Mouse (Mus musculus): ENCODE measurements around the gene Mgat4b. TPM values are rescaled to one million over a fixed set of nuclear protein-coding genes. Genes with fewer than 3 reads are reported as not detected.
A peak's percentile ranks its signal among the peaks of the same experiment; 100 is the strongest.
"Not testable (repeated sequence)": the region's sequence is repeated elsewhere in the genome, so short reads cannot be mapped to it uniquely, and the experiment has no call there.

Mgat4b gene
- 45.1 and 52.8 TPM in 2 replicates for polyA plus RNA-seq (2016; fragmentation: Nextera tagmentation; extraction: Ambion mirVana)

GRCm38 (mm10) chr11:50210505-50211151, at the start of gene Mgat4b, which contains the start of gene Sqstm1:
Gene Mgat4b, plus strand, starts transcription at chr11:50210890.
Gene Sqstm1, minus strand, starts transcription at chr11:50210827.
- peak within 1 kb of the TSS; percentile 93 for H3K4me3 ChIP-seq
- H3K4me1 ChIP-seq: peaks cover 17% of the 10 kb centered on the region
- peak within 1 kb of the TSS; percentile 61 for H3K4me2 ChIP-seq (replicated peaks)
- H3K9ac ChIP-seq: peak within 1 kb of the TSS; percentile 94
- peak; percentile 83 for ATAC-seq (ENCODE audit: low FRiP score)
- WGBS: under 1% methylated on average over 48 of the region's 48 CpGs
- H3K9me3 ChIP-seq (replicated peaks): no peaks in the 10 kb centered on the region
- H3K36me3 ChIP-seq: peaks cover 26% of the 10 kb centered on the region
- H3K27me3 ChIP-seq: no peaks in the 10 kb centered on the region
- H3K27ac ChIP-seq: peak within 1 kb of the TSS; percentile 97

GRCm38 (mm10) chr11:50161578-50162304, 48.9 kb upstream of the Mgat4b start:
- peak; percentile 48; the same call in 1 of the 2 replicates for ATAC-seq (ENCODE audit: low FRiP score)
- no peaks in the 10 kb centered on the region for H3K4me1 ChIP-seq
- no peak overlapping the region for H3K27ac ChIP-seq
- no peak overlapping the region for H3K9ac ChIP-seq
- H3K4me2 ChIP-seq (replicated peaks): no peak overlapping the region
- H3K36me3 ChIP-seq: peaks cover 74% of the 10 kb centered on the region
- no peaks in the 10 kb centered on the region for H3K9me3 ChIP-seq (replicated peaks)
- no peak overlapping the region for H3K4me3 ChIP-seq
- WGBS: 62% methylated on average over 10 of the region's 10 CpGs
- H3K27me3 ChIP-seq: no peaks in the 10 kb centered on the region

- Histone ChIP-seq H3K36me3 (peaks cover 68% of the 10 kb centered on the region), H3K4me2 (replicated peaks) (no peak overlapping the region)
Observed at GRCm38 (mm10) chr11:50162338-50163050, 48.2 kb upstream of the Mgat4b start.

GRCm38 (mm10) chr11:50168352-50168751, 42.3 kb upstream of the Mgat4b start:
- Histone ChIP-seq H3K4me2 (replicated peaks) (no peak overlapping the region), H3K4me3 (no peak overlapping the region), H3K4me1 (no peaks in the 10 kb centered on the region), H3K36me3 (peaks cover 62% of the 10 kb centered on the region), H3K9me3 (replicated peaks) (no peaks in the 10 kb centered on the region), H3K27me3 (no peaks in the 10 kb centered on the region), H3K9ac (no peak overlapping the region), H3K27ac (no peak overlapping the region)
- ATAC-seq (ENCODE audit: low FRiP score): no peak
- WGBS: 90% methylated on average over 5 of the region's 5 CpGs

More at GRCm38 (mm10) chr11:50162338-50163050, 48.2 kb upstream of the Mgat4b start:
- H3K27ac ChIP-seq: no peak overlapping the region
- no peaks in the 10 kb centered on the region for H3K4me1 ChIP-seq
- ATAC-seq (ENCODE audit: low FRiP score): no peak
- WGBS: 97% methylated on average over 3 of the region's 3 CpGs
- H3K27me3 ChIP-seq: no peaks in the 10 kb centered on the region
- no peak overlapping the region for H3K9ac ChIP-seq
- H3K9me3 ChIP-seq (replicated peaks): no peaks in the 10 kb centered on the region
- H3K4me3 ChIP-seq: no peak overlapping the region

DNA sequence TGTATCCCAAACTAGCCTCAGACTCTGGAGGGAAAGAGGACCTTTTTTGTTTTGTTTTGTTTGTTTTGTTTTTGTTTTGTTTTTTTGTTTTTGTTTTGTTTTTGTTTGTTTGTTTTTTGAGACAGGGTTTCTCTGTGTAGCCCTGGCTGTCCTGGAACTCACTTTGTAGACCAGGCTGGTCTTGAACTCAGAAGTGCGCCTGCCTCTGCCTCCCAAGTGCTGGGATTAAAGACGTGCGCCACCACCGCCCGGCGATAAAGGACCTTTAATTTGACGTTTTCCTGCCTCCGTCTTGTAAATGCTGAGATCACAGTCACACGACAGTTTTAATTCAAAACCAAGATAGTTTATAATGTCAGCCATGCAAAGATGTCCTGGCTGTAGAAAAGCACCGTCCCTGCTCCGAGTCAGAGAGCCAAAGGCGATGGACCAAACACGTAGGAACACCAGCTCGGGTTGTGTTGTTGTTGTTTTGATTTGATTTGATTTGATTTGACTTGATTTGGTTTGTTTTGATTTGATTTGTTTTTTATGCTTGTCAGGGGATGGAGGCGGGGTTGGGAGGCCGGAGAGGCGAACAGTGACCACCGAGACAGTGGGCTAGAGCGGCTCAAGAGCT, 36.5 kb upstream of the Mgat4b start, which contains the start of gene Mrnip:
TSS of gene Mrnip (plus strand) at position 334 of the 619 bp plus-strand sequence.
- Histone ChIP-seq H3K4me3 (peak within 1 kb of the TSS; percentile 76), H3K9ac (peak within 1 kb of the TSS; percentile 78), H3K4me2 (replicated peaks) (peak within 1 kb of the TSS; percentile 76), H3K36me3 (peaks cover 46% of the 10 kb centered on the region), H3K27ac (peak within 1 kb of the TSS; percentile 90), H3K4me1 (peaks cover 10% of the 10 kb centered on the region; the same call in 1 of the 2 replicates)
- H3K9me3 ChIP-seq (replicated peaks); H3K27me3 ChIP-seq: not testable (repeated sequence)
- ATAC-seq (ENCODE audit: low FRiP score): peak; percentile 65
- 4% methylated on average over 19 of the region's 19 CpGs for WGBS

GRCm38 (mm10) chr11:50174730-50175187, 35.9 kb upstream of the Mgat4b start:
- Histone ChIP-seq H3K27ac (peak overlapping the region; percentile 90), H3K27me3 (no peaks in the 10 kb centered on the region), H3K9ac (peak overlapping the region; percentile 78), H3K36me3 (peaks cover 43% of the 10 kb centered on the region), H3K9me3 (replicated peaks) (no peaks in the 10 kb centered on the region), H3K4me2 (replicated peaks) (peak overlapping the region; percentile 76), H3K4me3 (peak overlapping the region; percentile 76), H3K4me1 (peaks cover 10% of the 10 kb centered on the region; the same call in 1 of the 2 replicates)
- peak; percentile 99 for ATAC-seq (ENCODE audit: low FRiP score)
- 0% methylated on average over 27 of the region's 27 CpGs for WGBS

GRCm38 (mm10) chr11:50176351-50176750, 34.3 kb upstream of the Mgat4b start:
- H3K4me1 ChIP-seq: peaks cover 10% of the 10 kb centered on the region; the same call in 1 of the 2 replicates
- no peaks in the 10 kb centered on the region for H3K9me3 ChIP-seq (replicated peaks)
- no peak overlapping the region for H3K4me2 ChIP-seq (replicated peaks)
- H3K27me3 ChIP-seq: no peaks in the 10 kb centered on the region
- ATAC-seq (ENCODE audit: low FRiP score): no peak
- no peak overlapping the region for H3K9ac ChIP-seq
- peaks cover 33% of the 10 kb centered on the region for H3K36me3 ChIP-seq
- H3K27ac ChIP-seq: no peak overlapping the region
- WGBS: 70% methylated on average over 3 of the region's 3 CpGs
- no peak overlapping the region for H3K4me3 ChIP-seq

- H3K27me3 ChIP-seq: no peaks in the 10 kb centered on the region
- peaks cover 27% of the 10 kb centered on the region for H3K36me3 ChIP-seq
- H3K4me1 ChIP-seq: peaks cover 10% of the 10 kb centered on the region; the same call in 1 of the 2 replicates
- 74% methylated on average over 6 of the region's 6 CpGs for WGBS
- no peak for ATAC-seq (ENCODE audit: low FRiP score)
- no peak overlapping the region for H3K4me3 ChIP-seq
- H3K27ac ChIP-seq: no peak overlapping the region
- no peak overlapping the region for H3K9ac ChIP-seq
- H3K9me3 ChIP-seq (replicated peaks): no peaks in the 10 kb centered on the region
- no peak overlapping the region for H3K4me2 ChIP-seq (replicated peaks)
Observed at GRCm38 (mm10) chr11:50177111-50177510, 33.6 kb upstream of the Mgat4b start.

GRCm38 (mm10) chr11:50178532-50179488, 31.9 kb upstream of the Mgat4b start:
- Histone ChIP-seq H3K27ac (no peak overlapping the region), H3K27me3 (no peaks in the 10 kb centered on the region), H3K4me1 (peaks cover 10% of the 10 kb centered on the region; the same call in 1 of the 2 replicates), H3K36me3 (peaks cover 32% of the 10 kb centered on the region), H3K9ac (no peak overlapping the region), H3K4me3 (no peak overlapping the region), H3K9me3 (replicated peaks) (no peaks in the 10 kb centered on the region), H3K4me2 (replicated peaks) (no peak overlapping the region)
- WGBS: 75% methylated on average over 5 of the region's 5 CpGs
- ATAC-seq (ENCODE audit: low FRiP score): no peak

- 85% methylated on average over 6 of the region's 6 CpGs for WGBS
- Histone ChIP-seq H3K4me2 (replicated peaks) (no peak overlapping the region), H3K27me3 (no peaks in the 10 kb centered on the region), H3K4me3 (no peak overlapping the region), H3K9ac (no peak overlapping the region), H3K27ac (no peak overlapping the region), H3K9me3 (replicated peaks) (no peaks in the 10 kb centered on the region), H3K36me3 (peaks cover 32% of the 10 kb centered on the region), H3K4me1 (peaks cover 5% of the 10 kb centered on the region; the same call in 1 of the 2 replicates)
- no peak for ATAC-seq (ENCODE audit: low FRiP score)
Observed at GRCm38 (mm10) chr11:50180478-50181231, 30.0 kb upstream of the Mgat4b start.

Data from hindbrain, embryonic 12.5 days (tissue).